Mouse (Mus musculus): ENCODE measurements at regions not wholly inside any gene's neighbourhood (a gene's known extent, or its start where the extent isn't known, plus 50 kb on each side); places are given as distances from the start of the nearest gene placed in this dataset.

GRCm38 (mm10) chr9:120769056-120769455, 160.0 kb upstream of the Ctnnb1 start:
- H3K9ac ChIP-seq (ENCODE audit: control insufficient read depth, low read depth, low read length, poor library complexity, severe bottlenecking), result no peak overlapping the region
- no peaks in the 10 kb centered on the region for H3K79me2 ChIP-seq (ENCODE audit: control insufficient read depth, insufficient read depth, low read length, poor library complexity)
- H3K36me3 ChIP-seq (ENCODE audit: control insufficient read depth in 1 of 2, insufficient read depth in 2 of 2, low read length in 2 of 2), result no peaks in the 10 kb centered on the region
- no peak for DNase-seq (ENCODE audit: low read depth, low spot score)
- no peak overlapping the region for H3K4me3 ChIP-seq (ENCODE audit: control insufficient read depth in 1 of 2, insufficient read depth in 1 of 2, low read depth in 2 of 2, low read length in 2 of 2)
- no peaks in the 10 kb centered on the region for H3K27me3 ChIP-seq (ENCODE audit: control insufficient read depth in 1 of 2, insufficient read depth in 2 of 2, low read length in 2 of 2)
- no peaks in the 10 kb centered on the region for H3K9me3 ChIP-seq (replicated peaks; ENCODE audit: insufficient read depth, low read length)
- H3K4me1 ChIP-seq (ENCODE audit: control insufficient read depth in 1 of 2, insufficient read depth in 2 of 2, low read length in 2 of 2), result no peaks in the 10 kb centered on the region
- TF ChIP-seq ZNF384 (IDR thresholded peaks at IDR 0.05; ENCODE audit: low read depth, low read length), result no peak
- TF ChIP-seq TBP (IDR thresholded peaks at IDR 0.05; ENCODE audit: low read depth, low read length), result no peak
- TF ChIP-seq ELF1 (IDR thresholded peaks at IDR 0.05; ENCODE audit: low read depth, low read length), result no peak
- TF ChIP-seq RCOR1 (IDR thresholded peaks at IDR 0.05; ENCODE audit: low read depth, low read length), result no peak
- no peak for TF ChIP-seq NELFE (IDR thresholded peaks at IDR 0.05; ENCODE audit: low read depth, low read length)
- no peak for TF ChIP-seq ETS1 (IDR thresholded peaks at IDR 0.05; ENCODE audit: low read depth, low read length)
- no peak for TF ChIP-seq POLR2A (IDR thresholded peaks at IDR 0.05; ENCODE audit: control insufficient read depth in 1 of 2, insufficient read depth in 1 of 2, low read depth in 1 of 2, low read length in 2 of 2, poor library complexity in 1 of 2)
- TF ChIP-seq CHD2 (IDR thresholded peaks at IDR 0.05; ENCODE audit: low read length), result no peak
- TF ChIP-seq POLR2AphosphoS2 (IDR thresholded peaks at IDR 0.05; ENCODE audit: low read length), result no peak
- TF ChIP-seq SIN3A (IDR thresholded peaks at IDR 0.05; ENCODE audit: low read length), result no peak
- no peak for TF ChIP-seq CTCF (IDR thresholded peaks at IDR 0.05 in 2 of 3, conservative IDR thresholded peaks at IDR 0.05 in 1 of 3; ENCODE audit: control insufficient read depth in 1 of 3, insufficient read depth in 1 of 3, low read depth in 2 of 3, low read length in 3 of 3, poor library complexity in 1 of 3, severe bottlenecking in 1 of 3)
- TF ChIP-seq MEF2A (IDR thresholded peaks at IDR 0.05; ENCODE audit: extremely low read depth, insufficient replicate concordance, low read depth, low read length, poor library complexity, severe bottlenecking), result no peak
- H3K27ac ChIP-seq (ENCODE audit: control insufficient read depth, low read depth, low read length), result no peak overlapping the region

- Histone ChIP-seq H3K79me2 (ENCODE audit: control insufficient read depth, insufficient read depth, low read length, poor library complexity) (no peaks in the 10 kb centered on the region), H3K36me3 (ENCODE audit: control insufficient read depth in 1 of 2, insufficient read depth in 2 of 2, low read length in 2 of 2) (no peaks in the 10 kb centered on the region), H3K4me1 (ENCODE audit: control insufficient read depth in 1 of 2, insufficient read depth in 2 of 2, low read length in 2 of 2) (no peaks in the 10 kb centered on the region), H3K27me3 (ENCODE audit: control insufficient read depth in 1 of 2, insufficient read depth in 2 of 2, low read length in 2 of 2) (no peaks in the 10 kb centered on the region), H3K27ac (ENCODE audit: control insufficient read depth, low read depth, low read length) (no peak overlapping the region), H3K9ac (ENCODE audit: control insufficient read depth, low read depth, low read length, poor library complexity, severe bottlenecking) (no peak overlapping the region), H3K4me3 (ENCODE audit: control insufficient read depth in 1 of 2, insufficient read depth in 1 of 2, low read depth in 2 of 2, low read length in 2 of 2) (no peak overlapping the region), H3K9me3 (replicated peaks; ENCODE audit: insufficient read depth, low read length) (no peaks in the 10 kb centered on the region)
- TF ChIP-seq NRF1 (IDR thresholded peaks at IDR 0.05; ENCODE audit: insufficient read depth, low read depth, low read length, poor library complexity, severe bottlenecking) (no peak), CHD2 (IDR thresholded peaks at IDR 0.05; ENCODE audit: low read length) (no peak), ZKSCAN1 (IDR thresholded peaks at IDR 0.05; ENCODE audit: low read depth, low read length) (no peak)
- DNase-seq (ENCODE audit: low read depth, low spot score), result no peak
Observed at GRCm38 (mm10) chr9:120769679-120770078, 159.3 kb upstream of the Ctnnb1 start.

GRCm38 (mm10) chr9:120770886-120771285, 158.1 kb upstream of the Ctnnb1 start:
- DNase-seq (ENCODE audit: low read depth, low spot score), result no peak
- TF ChIP-seq CHD1 (IDR thresholded peaks at IDR 0.05; ENCODE audit: low read depth, low read length), result no peak
- TF ChIP-seq E2F4 (IDR thresholded peaks at IDR 0.05; ENCODE audit: borderline replicate concordance, low read depth, low read length), result no peak
- no peak for TF ChIP-seq JUND (IDR thresholded peaks at IDR 0.05; ENCODE audit: low read depth, low read length)
- TF ChIP-seq NRF1 (IDR thresholded peaks at IDR 0.05; ENCODE audit: insufficient read depth, low read depth, low read length, poor library complexity, severe bottlenecking), result no peak
- TF ChIP-seq MXI1 (IDR thresholded peaks at IDR 0.05; ENCODE audit: low read depth, low read length), result no peak
- no peak for TF ChIP-seq POLR2A (IDR thresholded peaks at IDR 0.05; ENCODE audit: control insufficient read depth in 1 of 2, insufficient read depth in 1 of 2, low read depth in 1 of 2, low read length in 2 of 2, poor library complexity in 1 of 2)
- TF ChIP-seq RAD21 (IDR thresholded peaks at IDR 0.05; ENCODE audit: low read depth, low read length), result no peak
- no peak for TF ChIP-seq ETS1 (IDR thresholded peaks at IDR 0.05; ENCODE audit: low read depth, low read length)
- no peak for TF ChIP-seq MAZ (IDR thresholded peaks at IDR 0.05; ENCODE audit: low read depth, low read length)
- TF ChIP-seq SMC3 (IDR thresholded peaks at IDR 0.05; ENCODE audit: low read depth, low read length), result no peak
- TF ChIP-seq EP300 (IDR thresholded peaks at IDR 0.05; ENCODE audit: low read depth in 1 of 2, low read length in 2 of 2), result no peak
- no peak for TF ChIP-seq MYC (IDR thresholded peaks at IDR 0.05; ENCODE audit: low read depth, low read length)
- no peak overlapping the region for H3K4me3 ChIP-seq (ENCODE audit: control insufficient read depth in 1 of 2, insufficient read depth in 1 of 2, low read depth in 2 of 2, low read length in 2 of 2)
- H3K36me3 ChIP-seq (ENCODE audit: control insufficient read depth in 1 of 2, insufficient read depth in 2 of 2, low read length in 2 of 2), result peaks cover 0 to 5% of the 10 kb centered on the region in 2 experiments; a peak in 2 of 4 replicates
- no peak overlapping the region for H3K27ac ChIP-seq (ENCODE audit: control insufficient read depth, low read depth, low read length)
- H3K79me2 ChIP-seq (ENCODE audit: control insufficient read depth, insufficient read depth, low read length, poor library complexity), result no peaks in the 10 kb centered on the region
- H3K9me3 ChIP-seq (replicated peaks; ENCODE audit: insufficient read depth, low read length), result no peaks in the 10 kb centered on the region
- H3K27me3 ChIP-seq (ENCODE audit: control insufficient read depth in 1 of 2, insufficient read depth in 2 of 2, low read length in 2 of 2), result no peaks in the 10 kb centered on the region
- peaks cover 0 to 6% of the 10 kb centered on the region in 2 experiments for H3K4me1 ChIP-seq (ENCODE audit: control insufficient read depth in 1 of 2, insufficient read depth in 2 of 2, low read length in 2 of 2)
- H3K9ac ChIP-seq (ENCODE audit: control insufficient read depth, low read depth, low read length, poor library complexity, severe bottlenecking), result no peak overlapping the region
